Mouse (Mus musculus): Measurements from ENCODE around the gene Psme1. TPM values are rescaled to one million over a fixed set of nuclear protein-coding genes. Genes with fewer than 3 reads are reported as not detected.
A peak's percentile ranks its signal among the peaks of the same experiment; 100 is the strongest.

Gene Psme1
- polyA plus RNA-seq, 1 experiment, result 129 TPM

- no peak for DNase-seq
- Histone ChIP-seq H3K4me1 (replicated peaks; ENCODE audit: control insufficient read depth, insufficient read depth, low read length) (peaks cover 10% of the 10 kb centered on the region), H3K36me3 (ENCODE audit: control insufficient read depth, insufficient read depth, low read length) (no peaks in the 10 kb centered on the region), H3K4me3 (ENCODE audit: control insufficient read depth, insufficient read depth, low read length) (no peak overlapping the region), H3K27ac (ENCODE audit: control insufficient read depth, insufficient read depth, low read length) (no peak overlapping the region), H3K27me3 (ENCODE audit: control insufficient read depth, insufficient read depth, low read length) (no peaks in the 10 kb centered on the region)
- WGBS, result 53% methylated on average over 6 of the region's 6 CpGs
- TF ChIP-seq POLR2A (IDR thresholded peaks at IDR 0.05; ENCODE audit: control insufficient read depth, extremely low read depth, insufficient read depth, low read length, poor library complexity), result no peak
- TF ChIP-seq CTCF (IDR thresholded peaks at IDR 0.05; ENCODE audit: borderline replicate concordance, control insufficient read depth, extremely low read depth, insufficient read depth, low read length, poor library complexity), result no peak
Observed at GRCm38 (mm10) chr14:55558740-55559448, 19.0 kb upstream of the Psme1 start.

DNA sequence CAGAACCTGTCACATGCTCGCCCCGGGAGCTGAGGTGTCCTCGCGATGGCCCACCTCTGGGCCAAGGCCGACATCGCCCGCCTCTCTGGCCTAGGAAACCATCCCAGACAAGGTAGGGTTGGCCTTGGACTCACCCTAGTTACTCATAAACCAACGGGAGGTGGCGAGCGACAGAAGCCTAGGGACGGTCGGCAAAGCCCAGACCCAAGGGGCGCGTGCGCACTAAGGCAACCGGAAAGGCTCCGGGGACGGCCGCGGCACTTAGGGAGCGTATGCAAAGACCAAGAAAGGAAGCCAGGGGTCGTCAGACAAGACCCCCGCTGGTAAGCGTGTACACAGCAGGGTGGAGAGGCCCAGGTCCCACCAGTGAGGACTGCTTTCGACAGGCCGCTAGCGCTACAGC, 18.1 kb upstream of the Psme1 start, which contains the start of gene Dcaf11:
Gene Dcaf11 (plus strand): TSS at position 208 of the 403 bp plus-strand sequence.
- DNase-seq, result peak; percentile 87
- peak within 1 kb of the TSS; percentile 79 for H3K4me3 ChIP-seq (ENCODE audit: control insufficient read depth, insufficient read depth, low read length)

GRCm38 (mm10) chr14:55560202-55561073, 17.5 kb upstream of the Psme1 start, which contains the start of gene A730061H03Rik:
A730061H03Rik (minus strand) TSS chr14:55560406.
- H3K27ac ChIP-seq (ENCODE audit: control insufficient read depth, insufficient read depth, low read length), result peak within 1 kb of the TSS; percentile 92
- H3K27me3 ChIP-seq (ENCODE audit: control insufficient read depth, insufficient read depth, low read length), result no peaks in the 10 kb centered on the region
- WGBS, result under 1% methylated on average over 51 of the region's 51 CpGs
- peak within 1 kb of the TSS; percentile 79 for H3K4me3 ChIP-seq (ENCODE audit: control insufficient read depth, insufficient read depth, low read length)
- TF ChIP-seq POLR2A (IDR thresholded peaks at IDR 0.05; ENCODE audit: control insufficient read depth, extremely low read depth, insufficient read depth, low read length, poor library complexity) (peak; percentile 61), CTCF (IDR thresholded peaks at IDR 0.05; ENCODE audit: borderline replicate concordance, control insufficient read depth, extremely low read depth, insufficient read depth, low read length, poor library complexity) (no peak)
- DNase-seq, result peak; percentile 97
- peaks cover 8% of the 10 kb centered on the region for H3K4me1 ChIP-seq (replicated peaks; ENCODE audit: control insufficient read depth, insufficient read depth, low read length)
- H3K36me3 ChIP-seq (ENCODE audit: control insufficient read depth, insufficient read depth, low read length), result peaks cover 6% of the 10 kb centered on the region

More for the DNA sequence above, 18.1 kb upstream of the Psme1 start, which contains the start of gene Dcaf11:
- Histone ChIP-seq H3K27ac (ENCODE audit: control insufficient read depth, insufficient read depth, low read length) (peak within 1 kb of the TSS; percentile 92), H3K27me3 (ENCODE audit: control insufficient read depth, insufficient read depth, low read length) (no peaks in the 10 kb centered on the region), H3K36me3 (ENCODE audit: control insufficient read depth, insufficient read depth, low read length) (peaks cover under 1% of the 10 kb centered on the region), H3K4me1 (replicated peaks; ENCODE audit: control insufficient read depth, insufficient read depth, low read length) (peaks cover 8% of the 10 kb centered on the region)
- under 1% methylated on average over 27 of the region's 27 CpGs for WGBS
- TF ChIP-seq CTCF (IDR thresholded peaks at IDR 0.05; ENCODE audit: borderline replicate concordance, control insufficient read depth, extremely low read depth, insufficient read depth, low read length, poor library complexity) (peak; percentile 36; the same call in 1 of the 2 replicates), POLR2A (IDR thresholded peaks at IDR 0.05; ENCODE audit: control insufficient read depth, extremely low read depth, insufficient read depth, low read length, poor library complexity) (no peak; the same call in 1 of the 2 replicates)

GRCm38 (mm10) chr14:55561860-55562259, 16.1 kb upstream of the Psme1 start:
- H3K27ac ChIP-seq (ENCODE audit: control insufficient read depth, insufficient read depth, low read length), result no peak overlapping the region
- 96% methylated on average over 10 of the region's 10 CpGs for WGBS
- no peak for TF ChIP-seq POLR2A (IDR thresholded peaks at IDR 0.05; ENCODE audit: control insufficient read depth, extremely low read depth, insufficient read depth, low read length, poor library complexity)
- TF ChIP-seq CTCF (IDR thresholded peaks at IDR 0.05; ENCODE audit: borderline replicate concordance, control insufficient read depth, extremely low read depth, insufficient read depth, low read length, poor library complexity), result no peak
- peaks cover 8% of the 10 kb centered on the region for H3K4me1 ChIP-seq (replicated peaks; ENCODE audit: control insufficient read depth, insufficient read depth, low read length)
- no peaks in the 10 kb centered on the region for H3K27me3 ChIP-seq (ENCODE audit: control insufficient read depth, insufficient read depth, low read length)
- no peak for DNase-seq
- no peak overlapping the region for H3K4me3 ChIP-seq (ENCODE audit: control insufficient read depth, insufficient read depth, low read length)
- H3K36me3 ChIP-seq (ENCODE audit: control insufficient read depth, insufficient read depth, low read length), result peaks cover 14% of the 10 kb centered on the region

DNA sequence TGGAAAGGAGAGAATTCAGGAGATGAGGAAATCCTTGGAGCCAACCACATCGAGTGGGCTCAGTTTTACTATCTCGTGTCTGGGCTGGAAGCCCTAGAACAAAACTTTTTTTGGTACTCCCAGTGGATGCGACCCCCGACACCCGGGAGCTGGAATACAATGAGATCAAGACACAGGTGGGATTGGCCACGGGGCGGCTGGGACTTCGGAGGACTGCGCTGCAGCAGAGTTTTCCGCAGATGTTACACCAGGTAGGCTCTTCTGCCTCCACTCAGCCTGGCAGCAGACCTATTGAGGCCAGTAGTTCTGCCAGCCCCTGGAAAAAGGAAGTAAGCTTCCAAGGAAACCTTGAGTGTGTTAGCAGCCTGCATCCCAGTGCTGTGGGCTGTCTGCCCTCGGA, 14.7 kb upstream of the Psme1 start:
- WGBS, result 93% methylated on average over 11 of the region's 11 CpGs
- DNase-seq, result no peak

GRCm38 (mm10) chr14:55565748-55566147, 12.2 kb upstream of the Psme1 start:
- no peak for DNase-seq
- no peak overlapping the region for H3K4me3 ChIP-seq (ENCODE audit: control insufficient read depth, insufficient read depth, low read length)
- 95% methylated on average over 3 of the region's 3 CpGs for WGBS
- peaks cover 8% of the 10 kb centered on the region for H3K4me1 ChIP-seq (replicated peaks; ENCODE audit: control insufficient read depth, insufficient read depth, low read length)
- H3K27me3 ChIP-seq (ENCODE audit: control insufficient read depth, insufficient read depth, low read length), result no peaks in the 10 kb centered on the region
- TF ChIP-seq POLR2A (IDR thresholded peaks at IDR 0.05; ENCODE audit: control insufficient read depth, extremely low read depth, insufficient read depth, low read length, poor library complexity), result no peak
- no peak for TF ChIP-seq CTCF (IDR thresholded peaks at IDR 0.05; ENCODE audit: borderline replicate concordance, control insufficient read depth, extremely low read depth, insufficient read depth, low read length, poor library complexity)
- H3K27ac ChIP-seq (ENCODE audit: control insufficient read depth, insufficient read depth, low read length), result no peak overlapping the region
- peaks cover 29% of the 10 kb centered on the region for H3K36me3 ChIP-seq (ENCODE audit: control insufficient read depth, insufficient read depth, low read length)

More for the DNA sequence above, 14.7 kb upstream of the Psme1 start:
- Histone ChIP-seq H3K27me3 (ENCODE audit: control insufficient read depth, insufficient read depth, low read length) (no peaks in the 10 kb centered on the region), H3K36me3 (ENCODE audit: control insufficient read depth, insufficient read depth, low read length) (peaks cover 25% of the 10 kb centered on the region), H3K4me3 (ENCODE audit: control insufficient read depth, insufficient read depth, low read length) (no peak overlapping the region), H3K4me1 (replicated peaks; ENCODE audit: control insufficient read depth, insufficient read depth, low read length) (peaks cover 8% of the 10 kb centered on the region), H3K27ac (ENCODE audit: control insufficient read depth, insufficient read depth, low read length) (no peak overlapping the region)
- TF ChIP-seq POLR2A (IDR thresholded peaks at IDR 0.05; ENCODE audit: control insufficient read depth, extremely low read depth, insufficient read depth, low read length, poor library complexity) (no peak), CTCF (IDR thresholded peaks at IDR 0.05; ENCODE audit: borderline replicate concordance, control insufficient read depth, extremely low read depth, insufficient read depth, low read length, poor library complexity) (no peak)

All from thymus, adult 2 months (tissue).